Mouse (Mus musculus) brain, embryonic 14.5 days (tissue): Measurements from ENCODE around the gene Pkp2. TPM values are rescaled to one million over a fixed set of nuclear protein-coding genes. Genes with fewer than 3 reads are reported as not detected.

ENCODE experiments used
- DNase-seq: peaks from one replicate; pipeline ENCODE4 v3.0.0-alpha.2; 2011; ENCODE audit warnings: low read depth
- CTCF ChIP-seq: fragments of 200-500 bp; IDR thresholded peaks from 2 replicates; pipeline ENCODE4 v1.5.1; 2012; ENCODE audit warnings: inconsistent platforms, mild to moderate bottlenecking, moderate library complexity, borderline replicate concordance; ENCODE audit not compliant: insufficient read depth, insufficient read length; ENCODE audit errors: extremely low read depth
- POLR2A ChIP-seq: fragments of 200-500 bp; IDR thresholded peaks from 2 replicates; pipeline ENCODE4 v1.6.1; 2012; ENCODE audit warnings: mild to moderate bottlenecking, inconsistent platforms, borderline replicate concordance; ENCODE audit not compliant: poor library complexity, insufficient read depth, insufficient read length, severe bottlenecking; ENCODE audit errors: extremely low read depth
- polyA plus RNA-seq: library from polyadenylated mRNA; depleted of rRNA; stranded (reverse); fragments of >200 nt; gene quantifications from 2 replicates; pipeline ENCODE4 v1.2.3, GENCODE M21; 2012; rRNA removed

Pkp2 gene
- polyA plus RNA-seq = 1.3 and 1.5 TPM in 2 replicates

DNA sequence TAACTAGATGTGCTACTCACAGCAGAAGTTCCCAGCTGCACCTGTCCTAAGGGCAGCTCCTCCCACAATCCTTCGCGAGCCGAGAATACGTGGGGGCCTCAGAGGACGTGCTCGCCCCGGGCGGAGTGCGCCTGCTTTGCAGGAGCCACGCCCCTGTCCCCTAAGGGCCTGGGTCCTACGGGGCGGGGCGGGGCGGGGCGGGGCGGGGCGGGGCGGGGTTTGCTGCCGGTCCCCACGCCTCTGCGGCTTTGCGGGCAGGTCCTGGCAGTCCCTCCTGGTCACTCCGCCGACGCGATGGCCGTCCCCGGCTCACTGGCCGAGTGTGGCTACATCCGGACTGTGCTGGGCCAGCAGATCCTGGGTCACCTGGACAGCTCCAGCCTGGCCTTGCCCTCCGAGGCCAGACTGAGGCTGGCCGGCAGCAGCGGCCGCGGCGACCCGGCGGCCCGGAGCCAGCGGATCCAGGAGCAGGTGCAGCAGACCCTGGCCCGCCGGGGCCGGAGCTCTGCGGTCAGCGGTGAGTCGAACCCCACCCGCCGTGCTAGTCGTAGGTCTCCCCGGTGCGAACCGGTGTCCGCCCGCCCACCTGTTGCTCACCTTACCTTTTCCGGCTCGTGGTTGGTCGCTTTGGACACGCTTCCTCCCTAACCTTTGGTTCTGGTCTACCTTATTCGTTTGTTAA lies at the start of gene Pkp2:
TSS of gene Pkp2 (plus strand) at position 240 of the 682 bp plus-strand sequence.
- no peak for TF ChIP-seq POLR2A
- no peak for TF ChIP-seq CTCF
- DNase-seq = peak; percentile 86

- TF ChIP-seq CTCF (no peak), POLR2A (no peak)
- no peak for DNase-seq
Measured at GRCm38 (mm10) chr16:16197374-16197773, 15.7 kb upstream of the Pkp2 start.

- peak; percentile 50 for DNase-seq
- TF ChIP-seq CTCF = peak; percentile 67
Measured at GRCm38 (mm10) chr16:16201991-16202390, 11.1 kb upstream of the Pkp2 start.

- no peak for DNase-seq
- no peak for TF ChIP-seq CTCF
- no peak for TF ChIP-seq POLR2A
Measured at GRCm38 (mm10) chr16:16204648-16205047, 8.5 kb upstream of the Pkp2 start.

DNA sequence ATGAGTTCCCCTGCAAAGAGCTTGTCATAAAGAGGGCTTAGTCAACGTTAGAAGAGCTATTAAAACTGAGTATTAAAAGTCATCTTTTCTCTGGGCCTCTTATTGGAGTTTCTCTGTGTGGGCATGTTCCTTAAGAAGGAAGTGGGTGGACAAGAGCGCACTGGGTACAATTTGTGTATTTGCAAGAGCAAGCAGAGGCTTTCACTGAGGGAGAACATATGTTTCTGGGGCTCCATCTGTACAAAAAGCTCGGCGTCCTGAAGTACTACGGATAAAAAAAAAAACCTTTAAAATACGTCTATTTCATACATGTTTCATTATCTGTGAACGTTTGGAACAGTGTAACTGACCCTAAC lies 417 bp upstream of the Pkp2 start:
- no peak for DNase-seq
- TF ChIP-seq CTCF = no peak
- TF ChIP-seq POLR2A = no peak

DNA sequence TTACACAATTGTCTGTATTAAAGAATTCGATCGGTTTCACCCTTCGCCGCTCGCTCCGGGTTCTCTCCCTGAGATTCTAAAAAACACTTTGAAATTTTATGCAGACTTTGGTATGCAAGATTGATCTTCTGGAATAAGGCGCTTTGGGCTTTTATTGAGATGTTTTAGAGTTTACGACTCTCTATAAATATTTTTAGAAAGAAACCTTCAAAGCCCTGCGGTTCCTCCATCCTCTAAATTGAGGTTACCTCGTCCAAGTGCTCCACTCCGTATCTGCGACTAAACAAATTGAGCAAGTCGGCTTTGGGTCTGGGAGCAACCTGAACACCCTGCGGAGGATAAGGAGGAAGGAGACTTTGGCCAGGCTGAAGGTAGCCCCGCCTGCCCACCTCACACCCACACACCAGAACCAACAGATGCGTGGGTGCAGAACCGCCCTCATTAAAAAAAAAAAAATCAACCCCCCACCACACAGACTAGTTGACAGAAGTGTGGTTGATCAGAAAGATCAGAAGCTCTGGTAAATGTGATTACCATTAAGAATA lies 715 bp downstream of the Pkp2 start:
- TF ChIP-seq POLR2A (no peak), CTCF (no peak)
- no peak for DNase-seq

DNA sequence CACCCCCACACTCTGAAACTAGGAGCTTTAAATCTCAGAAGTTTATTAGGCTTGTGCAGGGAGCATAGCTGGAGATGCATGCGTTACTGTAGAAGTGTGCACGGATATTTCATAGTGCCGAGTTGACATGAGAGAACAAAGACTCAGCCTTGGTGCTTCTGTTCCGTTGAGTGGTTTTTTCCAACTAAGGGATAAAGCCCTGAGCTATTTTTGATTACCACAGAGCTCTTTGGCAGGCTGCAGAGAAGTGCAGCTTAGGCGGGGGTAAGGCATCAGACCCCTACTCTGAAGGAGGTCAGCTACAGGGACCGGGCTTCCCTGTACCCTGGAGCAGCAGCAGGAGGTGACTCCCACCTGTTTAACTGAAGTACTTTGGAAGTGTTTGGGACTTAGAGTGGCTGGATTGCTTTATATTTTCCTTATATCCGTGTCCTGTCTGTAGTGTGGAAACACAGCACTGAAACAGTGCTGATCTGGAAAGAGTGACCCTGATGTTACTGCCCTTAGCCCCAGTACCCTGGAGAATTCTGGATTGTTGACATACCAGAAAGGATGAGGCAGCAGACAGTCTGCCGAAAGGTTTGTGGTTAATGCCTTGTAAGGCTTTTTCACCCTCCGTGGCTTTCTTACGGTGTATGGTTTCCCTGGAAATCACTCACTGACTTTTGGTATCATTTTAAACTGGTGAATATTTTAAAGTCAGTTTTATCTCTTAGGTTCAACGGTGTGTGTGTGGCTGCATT lies 2.7 kb downstream of the Pkp2 start:
- TF ChIP-seq CTCF (no peak), POLR2A (no peak)
- no peak for DNase-seq

DNA sequence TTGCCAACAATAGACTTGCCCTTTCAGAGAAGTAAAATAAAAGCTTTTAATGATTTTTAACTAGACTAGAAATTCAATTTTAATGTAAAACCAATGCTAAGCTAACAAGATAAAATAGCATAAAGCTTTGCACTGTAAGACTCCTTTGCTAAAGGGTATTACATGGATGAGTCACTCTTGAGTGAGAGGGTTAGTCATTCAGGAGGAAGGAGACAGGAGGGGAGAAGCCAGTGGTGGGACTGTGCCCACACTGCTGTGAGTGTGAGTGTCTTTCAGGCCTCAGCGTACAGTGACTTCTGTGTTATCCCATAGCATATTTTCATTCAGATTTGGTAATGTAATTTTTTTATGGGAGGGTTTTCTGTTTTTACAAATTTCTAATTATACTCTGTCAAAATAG lies 3.8 kb downstream of the Pkp2 start:
- no peak for TF ChIP-seq CTCF
- no peak for TF ChIP-seq POLR2A

GRCm38 (mm10) chr16:16219835-16220234 lies 6.7 kb downstream of the Pkp2 start:
- DNase-seq = no peak
- TF ChIP-seq CTCF (no peak), POLR2A (no peak)

More for the DNA sequence above, 3.8 kb downstream of the Pkp2 start:
- DNase-seq = no peak

- DNase-seq = no peak
- TF ChIP-seq POLR2A (no peak), CTCF (no peak)
Measured at GRCm38 (mm10) chr16:16222651-16223050, 9.5 kb downstream of the Pkp2 start.

DNA sequence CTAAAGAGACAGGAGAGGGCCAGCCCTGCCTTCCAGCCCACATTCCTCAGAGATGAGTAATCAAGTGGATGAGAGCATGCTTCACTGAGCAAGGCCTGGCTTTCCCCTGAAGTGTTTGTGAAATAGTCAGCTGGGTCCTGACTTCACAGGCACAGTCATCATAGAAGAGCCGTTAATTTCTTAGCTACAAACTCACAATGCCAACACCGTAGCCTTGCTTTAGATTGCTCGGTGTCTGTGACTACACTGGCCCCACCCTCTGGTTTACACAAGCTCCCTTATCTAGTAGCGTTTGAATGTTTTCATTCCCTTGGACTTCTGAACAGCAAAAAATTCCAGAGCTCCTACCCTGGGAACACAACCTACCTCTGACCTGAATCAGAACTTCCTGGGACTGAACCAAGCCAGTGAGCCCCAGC lies 11.4 kb downstream of the Pkp2 start:
- TF ChIP-seq POLR2A (no peak), CTCF (no peak)
- peak; percentile 66 for DNase-seq
